Mouse (Mus musculus) gastrocnemius, adult 8-10 months (tissue): ENCODE measurements around the gene Ric8a. TPM values are rescaled to one million over a fixed set of nuclear protein-coding genes. Genes with fewer than 3 reads are reported as not detected.

Experiments
- DNase-seq, 2 experiments: peaks; one replicate each; pipeline ENCODE4 v3.0.0; 2022; ENCODE audit warnings: low spot score in 2 of 2
- total RNA-seq, 4 experiments: library from RNA; stranded (reverse); gene quantifications; 2 replicates each; pipeline ENCODE4 v1.2.4; 2022

Ric8a gene
- total RNA-seq = 10 to 100 TPM; 11.8 to 13.5 (median 13.1) TPM

DNA sequence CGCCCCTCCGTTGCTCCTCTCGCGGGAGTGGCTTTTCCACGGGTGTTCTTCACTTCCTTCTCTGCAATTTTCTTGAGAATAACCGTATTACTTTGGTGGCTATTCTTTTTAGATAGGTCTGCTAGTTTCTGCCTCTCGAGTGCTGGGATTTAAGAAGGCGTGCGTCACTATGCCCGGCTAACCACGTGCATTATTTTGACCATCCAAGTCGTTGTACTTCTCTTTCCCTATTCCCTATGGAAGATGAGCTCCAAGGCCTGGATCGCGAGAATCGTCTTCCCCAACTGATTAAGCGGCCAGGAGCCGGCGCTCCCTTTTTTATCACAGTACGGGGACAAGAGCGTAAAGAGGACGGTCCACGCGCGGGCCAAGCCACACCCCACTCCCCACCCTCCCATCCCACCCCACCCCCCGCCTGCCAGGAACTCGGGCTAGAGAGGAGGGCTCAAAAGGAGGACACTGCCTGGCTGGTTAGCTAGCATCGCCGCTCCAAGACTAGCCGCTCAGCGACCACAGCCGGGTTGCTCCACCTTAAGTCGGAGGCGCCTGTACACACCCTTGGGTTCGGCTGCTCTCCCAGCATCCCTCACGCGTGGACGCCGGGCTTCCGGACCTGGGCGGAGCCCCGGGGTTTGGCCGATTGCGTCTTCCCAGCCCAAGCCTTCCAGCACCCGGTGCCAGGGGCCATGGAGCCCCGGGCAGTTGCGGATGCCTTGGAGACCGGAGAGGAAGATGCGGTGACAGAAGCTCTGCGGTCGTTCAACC, at the start of gene Ric8a:
Ric8a (plus strand) TSS at position 173 of the 765 bp plus-strand sequence.
- peak; percentile 82 to 88 for DNase-seq

DNA sequence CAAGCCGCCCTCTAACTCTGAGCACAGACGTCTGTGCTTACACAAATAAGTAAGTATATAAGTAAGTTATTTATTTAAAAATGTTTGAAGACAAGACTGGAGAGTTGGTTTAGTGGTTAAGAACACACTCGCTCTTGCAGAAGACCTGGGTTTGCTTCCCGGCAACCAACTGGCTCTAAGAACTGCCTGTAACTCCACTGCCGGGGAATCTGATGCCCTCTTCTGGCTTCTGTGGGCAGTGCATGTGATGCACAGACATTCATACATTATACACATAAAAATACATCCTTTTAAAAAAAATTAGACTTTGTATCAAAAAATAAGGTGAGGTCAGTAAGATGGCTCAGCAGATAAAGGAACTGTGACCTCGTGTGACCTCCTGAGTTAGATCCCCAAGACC, 46.3 kb upstream of the Ric8a start:
- DNase-seq = no peak

- no peak for DNase-seq
Observed at GRCm38 (mm10) chr7:140811714-140812113, 45.0 kb upstream of the Ric8a start.

- no peak for DNase-seq
Observed at GRCm38 (mm10) chr7:140812850-140813249, 43.9 kb upstream of the Ric8a start.

- no peak for DNase-seq
Observed at GRCm38 (mm10) chr7:140820173-140820572, 36.6 kb upstream of the Ric8a start.

- DNase-seq = no peak
Observed at GRCm38 (mm10) chr7:140821305-140821652, 35.5 kb upstream of the Ric8a start.

GRCm38 (mm10) chr7:140821653-140822329, 35.0 kb upstream of the Ric8a start, which contains the start of gene Zfp941:
TSS of gene Zfp941 (minus strand) at chr7:140822178.
- no peak for DNase-seq

GRCm38 (mm10) chr7:140822731-140823130, 34.0 kb upstream of the Ric8a start:
- no peak for DNase-seq

DNA sequence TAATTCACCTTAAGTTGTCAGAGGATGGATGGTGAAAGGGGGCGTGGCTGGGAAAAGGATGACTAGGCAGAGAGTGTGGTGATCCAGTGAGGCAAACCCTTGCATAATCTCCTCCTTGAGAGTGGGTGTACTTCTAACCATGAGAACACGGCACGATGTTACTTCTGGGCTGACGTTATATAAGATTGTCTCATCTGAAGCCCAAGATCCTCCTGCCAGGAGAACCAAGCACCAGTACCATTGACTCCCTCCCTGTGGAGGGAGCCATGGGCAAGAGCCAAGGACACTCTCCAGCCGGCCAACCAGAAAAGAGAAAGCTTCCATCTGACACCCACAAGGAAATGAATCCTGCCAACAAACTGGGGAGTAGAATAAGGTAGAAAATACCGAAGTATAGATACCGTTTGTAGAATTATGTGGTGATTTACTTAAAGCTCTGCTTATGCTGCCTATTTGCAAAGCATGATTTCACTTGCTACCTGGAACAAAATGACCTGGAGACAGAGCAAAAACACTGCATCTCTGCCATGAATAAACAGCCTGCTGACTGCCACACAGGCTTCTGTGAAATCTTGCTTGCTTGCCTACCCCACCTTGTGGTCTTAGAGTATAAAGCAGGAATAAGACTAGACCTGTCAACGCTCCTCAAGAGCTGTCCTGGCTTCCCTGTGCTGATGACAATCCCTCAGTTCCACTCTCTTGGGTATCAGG, 28.4 kb upstream of the Ric8a start:
- no peak for DNase-seq

DNA sequence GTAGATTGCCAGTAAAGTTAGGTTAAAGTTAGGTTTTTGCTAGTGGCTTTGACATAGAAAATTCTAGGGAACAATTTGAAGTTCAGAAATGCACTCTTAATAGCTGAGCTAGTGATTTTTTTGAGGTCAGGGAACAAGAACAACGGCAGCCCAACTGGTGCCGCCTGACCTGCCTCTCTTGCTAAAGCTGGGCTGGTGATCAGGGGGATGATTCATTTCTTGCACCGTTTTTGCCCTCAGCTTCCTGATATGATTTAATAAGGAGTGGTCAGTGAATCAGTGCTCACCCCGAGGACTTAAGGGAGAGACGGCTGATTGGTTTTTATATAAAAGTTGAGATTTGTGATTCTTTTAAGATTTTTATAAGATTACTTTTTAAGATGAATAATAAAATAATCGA, 25.3 kb upstream of the Ric8a start:
- no peak for DNase-seq

DNA sequence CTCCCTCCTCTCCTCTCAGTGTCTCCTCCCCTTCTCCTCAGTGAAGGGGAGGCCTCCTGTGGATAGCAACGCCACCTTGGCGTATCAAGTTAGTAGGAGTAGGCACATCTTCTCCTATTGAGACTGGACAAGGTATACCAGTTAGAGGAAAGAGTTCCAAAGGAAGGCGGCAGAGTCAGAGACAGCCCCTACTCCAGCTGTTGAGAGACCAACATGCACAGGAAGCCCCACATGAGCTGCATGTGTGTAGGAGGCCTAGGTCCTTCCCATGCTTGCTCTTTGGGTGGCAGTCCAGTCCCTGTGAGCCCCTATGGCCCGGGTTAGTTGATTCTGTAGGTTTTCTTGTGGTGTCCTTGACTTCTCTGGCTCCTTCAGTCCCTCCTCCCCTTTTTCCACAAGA, 23.4 kb upstream of the Ric8a start:
- no peak for DNase-seq

DNA sequence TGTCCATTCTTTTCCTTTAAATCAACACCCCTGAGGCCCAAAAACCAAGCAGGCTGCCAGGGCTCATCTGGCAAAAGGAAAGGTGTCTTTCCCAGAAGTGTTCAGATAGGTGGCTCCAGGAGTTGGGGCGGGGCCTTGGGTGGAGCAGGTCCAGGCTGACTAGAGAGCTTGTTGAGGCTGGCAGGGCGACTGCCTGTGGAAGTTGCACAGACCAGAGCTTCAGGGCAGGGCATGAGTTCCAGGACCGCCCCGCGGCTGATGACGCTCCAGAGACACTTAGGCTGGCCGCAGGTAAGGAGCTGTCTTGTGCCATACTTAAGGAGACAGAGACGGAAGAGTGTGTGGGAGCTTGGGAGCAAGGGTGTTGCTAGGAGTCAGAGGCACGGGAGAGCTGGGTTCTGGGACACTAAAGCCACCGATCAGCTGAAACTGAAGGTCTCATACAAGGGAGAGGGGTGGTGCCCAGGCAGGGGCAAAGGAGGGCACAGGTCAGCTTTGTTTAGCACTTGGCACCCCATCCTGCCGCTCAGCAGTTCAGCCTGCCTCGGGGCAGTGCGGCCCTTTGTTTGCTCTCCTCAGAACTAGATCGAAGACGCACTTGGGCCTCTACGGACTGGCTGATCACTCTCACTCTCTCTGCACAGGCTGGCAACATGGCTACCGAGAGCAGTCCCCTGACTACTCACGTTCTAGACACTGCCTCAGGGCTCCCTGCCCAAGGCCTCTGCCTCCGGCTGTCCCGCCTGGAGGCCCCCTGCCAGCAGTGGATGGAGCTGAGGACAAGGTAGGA, 21.6 kb upstream of the Ric8a start, which contains the start of gene Urah:
Urah (plus strand) TSS at position 51 of the 790 bp plus-strand sequence.
- DNase-seq = no peak

GRCm38 (mm10) chr7:140835758-140836087, 21.0 kb upstream of the Ric8a start:
- DNase-seq = no peak

GRCm38 (mm10) chr7:140836243-140837115, 20.3 kb upstream of the Ric8a start:
- DNase-seq = no peak

- DNase-seq = no peak
Observed at GRCm38 (mm10) chr7:140839556-140839955, 17.2 kb upstream of the Ric8a start.

- no peak for DNase-seq
Observed at GRCm38 (mm10) chr7:140840750-140841735, 15.7 kb upstream of the Ric8a start.

DNA sequence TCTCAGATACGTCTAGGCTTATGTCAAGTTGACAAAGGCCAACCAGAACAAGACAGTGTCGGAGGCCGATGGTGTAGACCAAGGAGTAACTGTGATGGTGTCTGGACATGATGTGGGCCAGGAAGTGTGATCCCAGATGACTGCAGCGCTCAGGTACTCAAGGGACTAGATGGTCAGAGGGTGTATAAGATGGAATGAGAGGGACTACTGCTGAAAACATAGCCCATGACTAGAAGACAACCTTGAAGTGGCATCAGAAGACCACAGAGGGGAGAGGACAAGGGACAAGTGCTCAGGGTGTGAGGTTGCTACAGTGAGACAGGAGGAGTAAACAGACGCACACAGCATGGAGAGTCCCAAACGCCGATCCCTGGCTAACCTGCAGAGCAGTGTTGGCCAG, 13.0 kb upstream of the Ric8a start:
- DNase-seq = no peak

- peak; percentile 74 to 78 for DNase-seq
Observed at GRCm38 (mm10) chr7:140844905-140845665, 11.7 kb upstream of the Ric8a start, which contains the start of gene Scgb1c1. TSS of gene Scgb1c1 (plus strand) at chr7:140845547.
